Mouse (Mus musculus): ENCODE measurements at regions not wholly inside any gene's neighbourhood (a gene's known extent, or its start where the extent isn't known, plus 50 kb on each side); places are given as distances from the start of the nearest gene placed in this dataset.
"Not testable (repeated sequence)": the region's sequence is repeated elsewhere in the genome, so short reads cannot be mapped to it uniquely, and the experiment has no call there.

DNA sequence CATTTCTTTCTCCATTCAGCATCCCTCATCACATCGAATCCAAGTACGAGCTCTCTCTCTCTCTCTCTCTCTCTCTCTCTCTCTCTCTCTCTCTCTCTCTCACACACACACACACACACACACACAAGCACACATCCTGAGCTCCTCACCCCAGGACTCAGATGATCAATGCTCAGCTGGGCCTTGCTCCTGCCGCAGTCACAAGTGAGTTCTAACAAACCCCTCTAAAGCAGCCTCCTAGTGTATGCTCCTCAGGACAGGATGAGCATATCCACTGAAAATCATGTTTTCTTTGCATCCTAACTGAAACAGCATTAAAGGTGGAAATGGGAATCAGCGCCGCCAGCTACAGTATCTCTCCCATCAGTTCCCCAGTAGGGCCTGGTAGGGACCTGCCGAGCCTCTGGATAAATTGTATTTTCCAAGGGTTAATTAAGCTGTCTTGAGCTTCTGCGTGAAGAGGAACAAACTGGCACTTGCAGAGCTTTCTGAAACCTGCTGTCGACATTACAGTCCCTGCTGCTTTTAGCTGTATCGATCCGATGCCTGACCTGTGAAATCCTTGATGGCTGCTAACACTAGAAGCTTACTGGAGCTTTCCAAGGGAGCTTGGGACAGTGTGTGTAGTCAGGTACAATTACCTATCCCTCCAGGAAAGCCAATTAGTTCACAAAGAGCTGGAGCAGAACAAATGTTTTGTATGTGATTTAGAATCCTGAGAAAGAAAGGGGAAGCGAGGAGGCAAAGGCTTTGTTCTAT is 131.3 kb upstream of the Vrk2 start:
- no peak overlapping the region for H3K9ac ChIP-seq (ENCODE audit: low read depth, low read length)
- no peaks in the 10 kb centered on the region for H3K36me3 ChIP-seq (ENCODE audit: control insufficient read depth, insufficient read depth, low read length)
- H3K27me3 ChIP-seq (ENCODE audit: control insufficient read depth, insufficient read depth, low read length): no peaks in the 10 kb centered on the region
- no peak overlapping the region for H3K27ac ChIP-seq (ENCODE audit: low read depth, low read length)
- no peak overlapping the region for H3K4me2 ChIP-seq (replicated peaks; ENCODE audit: low read depth, low read length)
- H3K9me3 ChIP-seq (ENCODE audit: control insufficient read depth, low read length): no peaks in the 10 kb centered on the region
- H3K4me1 ChIP-seq (ENCODE audit: control insufficient read depth, insufficient read depth, low read length): no peaks in the 10 kb centered on the region
- no peak overlapping the region for H3K4me3 ChIP-seq (ENCODE audit: low read length)
- ATAC-seq (ENCODE audit: low FRiP score, low TSS enrichment): no peak
- WGBS: 78% methylated on average over 11 of the region's 11 CpGs

- Histone ChIP-seq H3K4me3 (ENCODE audit: low read length) (no peak overlapping the region), H3K27ac (ENCODE audit: low read depth, low read length) (no peak overlapping the region), H3K9ac (ENCODE audit: low read depth, low read length) (no peak overlapping the region), H3K4me1 (ENCODE audit: control insufficient read depth, insufficient read depth, low read length) (no peaks in the 10 kb centered on the region), H3K9me3 (ENCODE audit: control insufficient read depth, low read length) (no peaks in the 10 kb centered on the region), H3K4me2 (replicated peaks; ENCODE audit: low read depth, low read length) (no peak overlapping the region), H3K36me3 (ENCODE audit: control insufficient read depth, insufficient read depth, low read length) (no peaks in the 10 kb centered on the region), H3K27me3 (ENCODE audit: control insufficient read depth, insufficient read depth, low read length) (no peaks in the 10 kb centered on the region)
- no peak for ATAC-seq (ENCODE audit: low FRiP score, low TSS enrichment)
- WGBS: 85% methylated on average over 3 of the region's 3 CpGs
Measured at GRCm38 (mm10) chr11:26722292-26722691, 128.5 kb upstream of the Vrk2 start.

GRCm38 (mm10) chr11:26721173-26721572 is 127.4 kb upstream of the Vrk2 start:
- H3K9me3 ChIP-seq (ENCODE audit: control insufficient read depth, low read length): no peaks in the 10 kb centered on the region
- no peak overlapping the region for H3K27ac ChIP-seq (ENCODE audit: low read depth, low read length)
- H3K4me1 ChIP-seq (ENCODE audit: control insufficient read depth, insufficient read depth, low read length): no peaks in the 10 kb centered on the region
- H3K27me3 ChIP-seq (ENCODE audit: control insufficient read depth, insufficient read depth, low read length): no peaks in the 10 kb centered on the region
- 87% methylated on average over 3 of the region's 3 CpGs for WGBS
- H3K4me3 ChIP-seq (ENCODE audit: low read length): no peak overlapping the region
- no peak for ATAC-seq (ENCODE audit: low FRiP score, low TSS enrichment)
- no peak overlapping the region for H3K4me2 ChIP-seq (replicated peaks; ENCODE audit: low read depth, low read length)
- no peak overlapping the region for H3K9ac ChIP-seq (ENCODE audit: low read depth, low read length)
- H3K36me3 ChIP-seq (ENCODE audit: control insufficient read depth, insufficient read depth, low read length): no peaks in the 10 kb centered on the region

- not testable (repeated sequence) for H3K9ac ChIP-seq (ENCODE audit: low read depth, low read length); H3K27me3 ChIP-seq (ENCODE audit: control insufficient read depth, insufficient read depth, low read length); H3K27ac ChIP-seq (ENCODE audit: low read depth, low read length); H3K9me3 ChIP-seq (ENCODE audit: control insufficient read depth, low read length); H3K4me1 ChIP-seq (ENCODE audit: control insufficient read depth, insufficient read depth, low read length); ATAC-seq (ENCODE audit: low FRiP score, low TSS enrichment); H3K36me3 ChIP-seq (ENCODE audit: control insufficient read depth, insufficient read depth, low read length); H3K4me3 ChIP-seq (ENCODE audit: low read length); H3K4me2 ChIP-seq (replicated peaks; ENCODE audit: low read depth, low read length)
- 82% methylated on average over 1 of the region's 2 CpGs for WGBS
Measured at GRCm38 (mm10) chr11:26711237-26711636, 117.4 kb upstream of the Vrk2 start.

DNA sequence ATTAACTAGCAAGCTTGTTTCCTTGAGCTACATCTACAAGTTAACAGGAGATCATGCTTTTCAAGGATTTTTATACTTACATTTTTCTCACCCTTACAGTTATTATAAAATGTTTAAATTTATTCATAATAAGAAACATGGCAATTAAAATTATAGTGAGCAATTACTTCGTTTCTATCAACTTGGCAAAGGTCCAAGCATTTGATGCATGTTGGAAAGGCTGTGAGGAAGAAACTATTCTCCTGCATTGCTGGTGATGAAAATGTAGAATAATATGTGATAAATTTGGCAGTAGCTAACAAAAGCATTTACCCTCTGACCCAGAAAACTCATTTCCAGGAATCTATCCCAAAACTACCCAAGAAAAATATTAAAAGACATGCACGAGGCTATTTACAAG is 114.8 kb upstream of the Vrk2 start:
- Histone ChIP-seq H3K36me3 (ENCODE audit: control insufficient read depth, insufficient read depth, low read length) (no peaks in the 10 kb centered on the region), H3K27me3 (ENCODE audit: control insufficient read depth, insufficient read depth, low read length) (no peaks in the 10 kb centered on the region), H3K4me1 (ENCODE audit: control insufficient read depth, insufficient read depth, low read length) (no peaks in the 10 kb centered on the region), H3K9me3 (ENCODE audit: control insufficient read depth, low read length) (no peaks in the 10 kb centered on the region), H3K9ac (ENCODE audit: low read depth, low read length) (no peak overlapping the region), H3K4me2 (replicated peaks; ENCODE audit: low read depth, low read length) (no peak overlapping the region), H3K4me3 (ENCODE audit: low read length) (no peak overlapping the region), H3K27ac (ENCODE audit: low read depth, low read length) (no peak overlapping the region)
- no peak for ATAC-seq (ENCODE audit: low FRiP score, low TSS enrichment)
- WGBS: 49% methylated on average over 2 of the region's 2 CpGs

- H3K4me1 ChIP-seq (ENCODE audit: control insufficient read depth, insufficient read depth, low read length): no peaks in the 10 kb centered on the region
- H3K4me3 ChIP-seq (ENCODE audit: low read length): no peak overlapping the region
- no peak for ATAC-seq (ENCODE audit: low FRiP score, low TSS enrichment)
- H3K9ac ChIP-seq (ENCODE audit: low read depth, low read length): no peak overlapping the region
- no peaks in the 10 kb centered on the region for H3K36me3 ChIP-seq (ENCODE audit: control insufficient read depth, insufficient read depth, low read length)
- no peak overlapping the region for H3K4me2 ChIP-seq (replicated peaks; ENCODE audit: low read depth, low read length)
- no peaks in the 10 kb centered on the region for H3K27me3 ChIP-seq (ENCODE audit: control insufficient read depth, insufficient read depth, low read length)
- no peaks in the 10 kb centered on the region for H3K9me3 ChIP-seq (ENCODE audit: control insufficient read depth, low read length)
- H3K27ac ChIP-seq (ENCODE audit: low read depth, low read length): no peak overlapping the region
Measured at GRCm38 (mm10) chr11:26683850-26684249, 90.1 kb upstream of the Vrk2 start.

GRCm38 (mm10) chr11:26667251-26667650 is 73.5 kb upstream of the Vrk2 start:
- Histone ChIP-seq H3K9me3 (ENCODE audit: control insufficient read depth, low read length) (no peaks in the 10 kb centered on the region), H3K4me1 (ENCODE audit: control insufficient read depth, insufficient read depth, low read length) (no peaks in the 10 kb centered on the region), H3K4me2 (replicated peaks; ENCODE audit: low read depth, low read length) (no peak overlapping the region), H3K4me3 (ENCODE audit: low read length) (no peak overlapping the region), H3K27me3 (ENCODE audit: control insufficient read depth, insufficient read depth, low read length) (no peaks in the 10 kb centered on the region), H3K27ac (ENCODE audit: low read depth, low read length) (no peak overlapping the region), H3K9ac (ENCODE audit: low read depth, low read length) (no peak overlapping the region), H3K36me3 (ENCODE audit: control insufficient read depth, insufficient read depth, low read length) (no peaks in the 10 kb centered on the region)
- 96% methylated on average over 2 of the region's 2 CpGs for WGBS
- no peak for ATAC-seq (ENCODE audit: low FRiP score, low TSS enrichment)

- no peaks in the 10 kb centered on the region for H3K36me3 ChIP-seq (ENCODE audit: control insufficient read depth, insufficient read depth, low read length)
- no peaks in the 10 kb centered on the region for H3K4me1 ChIP-seq (ENCODE audit: control insufficient read depth, insufficient read depth, low read length)
- H3K4me3 ChIP-seq (ENCODE audit: low read length): no peak overlapping the region
- no peaks in the 10 kb centered on the region for H3K27me3 ChIP-seq (ENCODE audit: control insufficient read depth, insufficient read depth, low read length)
- no peak overlapping the region for H3K27ac ChIP-seq (ENCODE audit: low read depth, low read length)
- no peak overlapping the region for H3K9ac ChIP-seq (ENCODE audit: low read depth, low read length)
- no peak for ATAC-seq (ENCODE audit: low FRiP score, low TSS enrichment)
- no peaks in the 10 kb centered on the region; the same call in 1 of the 2 replicates for H3K9me3 ChIP-seq (ENCODE audit: control insufficient read depth, low read length)
- H3K4me2 ChIP-seq (replicated peaks; ENCODE audit: low read depth, low read length): no peak overlapping the region
Measured at GRCm38 (mm10) chr11:26660878-26661277, 67.1 kb upstream of the Vrk2 start.

- not testable (repeated sequence) for H3K36me3 ChIP-seq (ENCODE audit: control insufficient read depth, insufficient read depth, low read length); H3K4me2 ChIP-seq (replicated peaks; ENCODE audit: low read depth, low read length); H3K4me3 ChIP-seq (ENCODE audit: low read length); H3K27ac ChIP-seq (ENCODE audit: low read depth, low read length); H3K9ac ChIP-seq (ENCODE audit: low read depth, low read length); ATAC-seq (ENCODE audit: low FRiP score, low TSS enrichment); H3K4me1 ChIP-seq (ENCODE audit: control insufficient read depth, insufficient read depth, low read length); H3K27me3 ChIP-seq (ENCODE audit: control insufficient read depth, insufficient read depth, low read length); H3K9me3 ChIP-seq (ENCODE audit: control insufficient read depth, low read length)
Measured at GRCm38 (mm10) chr11:26649165-26649564, 55.4 kb upstream of the Vrk2 start.
